Mouse (Mus musculus) CH12.LX (cell line): Measurements from ENCODE around the gene Srpr. TPM values are rescaled to one million over a fixed set of nuclear protein-coding genes. Genes with fewer than 3 reads are reported as not detected.

ENCODE experiments used
- DNase-seq: peaks from one replicate; pipeline ENCODE4 v3.0.0-alpha.2; 2013; ENCODE audit errors: extremely low read depth
- H3K27ac ChIP-seq: 2 replicates; pipeline ENCODE4 v1.5.1; 2012; ENCODE audit warnings: low read depth, mild to moderate bottlenecking, control low read depth, moderate library complexity; ENCODE audit not compliant: insufficient read depth
- H3K27me3 ChIP-seq: replicated peaks from 2 replicates; pipeline ENCODE3; 2012; ENCODE audit warnings: inconsistent platforms
- H3K36me3 ChIP-seq, 2 experiments: replicated peaks in 1 of 2; 2 replicates each; pipeline versions ENCODE3 to v1.6.1; 2012; ENCODE audit warnings: inconsistent platforms in 1 of 2, low read length in 1 of 2, mild to moderate bottlenecking in 1 of 2, mixed read lengths in 1 of 2, moderate library complexity in 1 of 2; ENCODE audit not compliant: control insufficient read depth in 1 of 2, insufficient read depth in 1 of 2
- H3K4me1 ChIP-seq, 2 experiments: 2 replicates each; pipeline ENCODE4 v1.6.1; 2012; ENCODE audit warnings: inconsistent platforms in 1 of 2, moderate library complexity in 1 of 2; ENCODE audit not compliant: insufficient read depth in 2 of 2, control insufficient read depth in 1 of 2
- H3K4me2 ChIP-seq: 2 replicates; pipeline ENCODE4 v1.6.1; 2012; ENCODE audit warnings: low read depth, mild to moderate bottlenecking, control low read depth; ENCODE audit not compliant: poor library complexity, insufficient read depth, severe bottlenecking
- H3K4me3 ChIP-seq, 3 experiments: fragments of 150-350 bp in 1 of 3; sonication (generic) in 1 of 3; replicated peaks in 1 of 3; 2 replicates each; pipeline versions ENCODE3 to v1.5.1; 2011 to 2012; ENCODE audit warnings: low read depth in 2 of 3, low read length in 2 of 3, mild to moderate bottlenecking in 2 of 3, moderate library complexity in 2 of 3, control low read depth in 1 of 3, improper control_type of control experiment in 1 of 3, inconsistent platforms in 1 of 3, mixed read lengths in 1 of 3; ENCODE audit not compliant: poor library complexity in 1 of 3
- H3K79me2 ChIP-seq: replicated peaks from 2 replicates; pipeline ENCODE4 v1.6.1; 2012; ENCODE audit warnings: mild to moderate bottlenecking, moderate library complexity; ENCODE audit not compliant: control insufficient read depth, poor library complexity, insufficient read depth, severe bottlenecking; ENCODE audit errors: extremely low read depth
- H3K9ac ChIP-seq: 2 replicates; pipeline ENCODE4 v1.6.1; 2012; ENCODE audit warnings: low read depth, mild to moderate bottlenecking, control low read depth, moderate library complexity; ENCODE audit not compliant: insufficient read depth
- H3K9me3 ChIP-seq: replicated peaks from 2 replicates; pipeline ENCODE3; 2012; ENCODE audit warnings: low read length, inconsistent platforms, mixed read lengths
- BHLHE40 ChIP-seq: IDR thresholded peaks from 2 replicates; pipeline ENCODE4 v1.6.1; 2011; ENCODE audit warnings: mild to moderate bottlenecking, low read depth, low read length, improper control_type of control experiment
- CHD1 ChIP-seq: IDR thresholded peaks from 2 replicates; pipeline ENCODE4 v1.6.1; 2012; ENCODE audit warnings: low read depth, low read length, improper control_type of control experiment, inconsistent platforms
- CTCF ChIP-seq, 2 experiments: IDR thresholded peaks in 1 of 2; conservative IDR thresholded peaks in 1 of 2; 2 replicates each; pipeline ENCODE4 v1.5.1; 2011 to 2012; ENCODE audit warnings: low read depth in 2 of 2, low read length in 2 of 2, improper control_type of control experiment in 1 of 2, inconsistent platforms in 1 of 2, mild to moderate bottlenecking in 1 of 2, moderate library complexity in 1 of 2
- E2F4 ChIP-seq: IDR thresholded peaks from 2 replicates; pipeline ENCODE4 v1.6.1; 2011; ENCODE audit warnings: low read depth, low read length, improper control_type of control experiment; ENCODE audit not compliant: insufficient replicate concordance
- EP300 ChIP-seq: IDR thresholded peaks from 2 replicates; pipeline ENCODE4 v1.6.1; 2011; ENCODE audit warnings: low read length, improper control_type of control experiment
- ETS1 ChIP-seq: conservative IDR thresholded peaks from 2 replicates; pipeline ENCODE4 v1.6.1; 2012; ENCODE audit warnings: low read depth, mild to moderate bottlenecking, inconsistent platforms, low read length, improper control_type of control experiment, moderate library complexity
- GABPA ChIP-seq: IDR thresholded peaks from 2 replicates; pipeline ENCODE4 v1.6.1; 2012; ENCODE audit warnings: low read depth, low read length, improper control_type of control experiment, inconsistent platforms; ENCODE audit not compliant: insufficient replicate concordance
- HCFC1 ChIP-seq: IDR thresholded peaks from 2 replicates; pipeline ENCODE4 v1.6.1; 2012; ENCODE audit warnings: low read depth, mild to moderate bottlenecking, inconsistent platforms, low read length, improper control_type of control experiment
- IRF4 ChIP-seq: IDR thresholded peaks from 2 replicates; pipeline ENCODE4 v1.6.1; 2014; ENCODE audit warnings: low read depth, mild to moderate bottlenecking, inconsistent platforms, low read length, improper control_type of control experiment
- JUN ChIP-seq: IDR thresholded peaks from 2 replicates; pipeline ENCODE4 v1.6.1; 2011; ENCODE audit warnings: low read depth, mild to moderate bottlenecking, low read length, improper control_type of control experiment, moderate library complexity; ENCODE audit not compliant: insufficient read depth
- JUND ChIP-seq: conservative IDR thresholded peaks from 2 replicates; pipeline ENCODE4 v1.6.1; 2011; ENCODE audit warnings: low read depth, low read length, improper control_type of control experiment
- MAFK ChIP-seq: IDR thresholded peaks from 2 replicates; pipeline ENCODE4 v1.6.1; 2011; ENCODE audit warnings: low read length, improper control_type of control experiment; ENCODE audit not compliant: insufficient replicate concordance
- MAX ChIP-seq: IDR thresholded peaks from 2 replicates; pipeline ENCODE4 v1.6.1; 2011; ENCODE audit warnings: low read length, improper control_type of control experiment
- MEF2A ChIP-seq: IDR thresholded peaks from 2 replicates; pipeline ENCODE4 v1.6.1; 2014; ENCODE audit warnings: low read depth, mild to moderate bottlenecking, inconsistent platforms, low read length, improper control_type of control experiment, borderline replicate concordance
- MXI1 ChIP-seq: IDR thresholded peaks from 2 replicates; pipeline ENCODE4 v1.6.1; 2011; ENCODE audit warnings: mild to moderate bottlenecking, low read depth, low read length, improper control_type of control experiment
- NELFE ChIP-seq: IDR thresholded peaks from 2 replicates; pipeline ENCODE4 v1.6.1; 2011; ENCODE audit warnings: low read depth, low read length, improper control_type of control experiment
- PAX5 ChIP-seq: IDR thresholded peaks from 2 replicates; pipeline ENCODE4 v1.6.1; 2012; ENCODE audit warnings: low read length, inconsistent platforms, mixed read lengths
- POLR2A ChIP-seq: IDR thresholded peaks from 2 replicates; pipeline ENCODE4 v1.6.1; 2011; ENCODE audit warnings: low read depth, mild to moderate bottlenecking, improper control_type of control experiment, low read length
- POLR2AphosphoS2 ChIP-seq: IDR thresholded peaks from 2 replicates; pipeline ENCODE4 v1.6.1; 2011; ENCODE audit warnings: low read depth, low read length, improper control_type of control experiment
- RCOR1 ChIP-seq: conservative IDR thresholded peaks from 2 replicates; pipeline ENCODE4 v1.6.1; 2012; ENCODE audit warnings: low read depth, mild to moderate bottlenecking, inconsistent platforms, low read length, improper control_type of control experiment
- SIN3A ChIP-seq: IDR thresholded peaks from 2 replicates; pipeline ENCODE4 v1.6.1; 2012; ENCODE audit warnings: low read length, improper control_type of control experiment, inconsistent platforms
- TCF12 ChIP-seq: IDR thresholded peaks from 2 replicates; pipeline ENCODE4 v1.6.1; 2014; ENCODE audit warnings: low read depth, mild to moderate bottlenecking, inconsistent platforms, low read length, improper control_type of control experiment
- UBTF ChIP-seq: IDR thresholded peaks from 2 replicates; pipeline ENCODE4 v1.6.1; 2012; ENCODE audit warnings: low read depth, mild to moderate bottlenecking, inconsistent platforms, low read length, improper control_type of control experiment, moderate library complexity
- USF1 ChIP-seq: IDR thresholded peaks from 2 replicates; pipeline ENCODE4 v1.6.1; 2014; ENCODE audit warnings: low read depth, mild to moderate bottlenecking, inconsistent platforms, low read length, improper control_type of control experiment
- USF2 ChIP-seq: conservative IDR thresholded peaks from 2 replicates; pipeline ENCODE4 v1.6.1; 2011; ENCODE audit warnings: low read depth, low read length, improper control_type of control experiment
- ZC3H11A ChIP-seq: IDR thresholded peaks from 2 replicates; pipeline ENCODE4 v1.6.1; 2012; ENCODE audit warnings: low read depth, mild to moderate bottlenecking, inconsistent platforms, low read length, improper control_type of control experiment
- ZKSCAN1 ChIP-seq: IDR thresholded peaks from 2 replicates; pipeline ENCODE4 v1.6.1; 2012; ENCODE audit warnings: low read depth, inconsistent platforms, low read length, improper control_type of control experiment, borderline replicate concordance
- ZMIZ1 ChIP-seq: IDR thresholded peaks from 2 replicates; pipeline ENCODE4 v1.6.1; 2012; ENCODE audit warnings: low read depth, mild to moderate bottlenecking, inconsistent platforms, low read length, improper control_type of control experiment
- ZNF384 ChIP-seq: IDR thresholded peaks from 2 replicates; pipeline ENCODE4 v1.6.1; 2012; ENCODE audit warnings: low read depth, low read length, improper control_type of control experiment, inconsistent platforms
- dilution Hi-C: fragments of 300-500 bp; cut with MboI; formaldehyde crosslinking; loops from 2 replicates; pipeline ENCODE4 v1.14.3; 2020; ENCODE audit warnings: low sequenced_read_pairs; ENCODE audit not compliant: extremely low pct_unique_long_range_greater_than_20kb, extremely low pct_ligation_motif_present
- in situ Hi-C: fragments of 300-500 bp; cut with MboI; formaldehyde crosslinking; loops from 3 replicates; pipeline ENCODE4 v1.14.3; 2019; ENCODE audit warnings: low sequenced_read_pairs, low pct_ligation_motif_present, low pct_unique_long_range_greater_than_20kb, mixed read lengths
- polyA plus RNA-seq: library from polyadenylated mRNA; unstranded; fragments of >175 nt; gene quantifications from 2 replicates; pipeline ENCODE4 v1.2.1, GENCODE M21; 2012; ENCODE audit warnings: low read depth; ENCODE audit not compliant: insufficient read length
- total RNA-seq, 2 experiments: library from RNA; depleted of rRNA; stranded (reverse); fragments of 300-350 nt in 1 of 2; fragments of >200 nt in 1 of 2; gene quantifications; 2 replicates each; pipeline ENCODE4 v1.2.3; 2012 to 2014

The Srpr gene
- total and polyA plus RNA-seq, 3 experiments: 38.2 to 95.0 (median 40.1) TPM

DNA sequence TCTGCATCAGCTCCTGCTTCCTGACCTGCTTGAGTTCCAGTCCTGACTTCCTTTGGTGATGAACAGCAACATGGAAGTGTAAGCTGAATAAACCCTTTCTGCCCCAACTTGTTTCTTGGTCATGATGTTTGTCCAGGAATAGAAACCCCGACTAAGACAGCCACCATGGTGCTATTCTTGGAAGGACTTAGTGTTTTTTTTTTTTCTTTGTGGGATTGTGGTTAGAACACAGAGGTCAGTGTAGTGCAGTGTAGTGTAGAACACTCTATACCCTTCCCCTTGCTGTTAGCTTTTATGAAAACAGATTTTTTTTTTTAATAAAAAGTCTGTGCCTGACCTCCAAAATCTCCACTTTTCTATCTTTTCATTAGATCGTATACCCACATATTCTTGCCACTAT is 17.1 kb upstream of the Srpr start:
- peaks cover 5% of the 10 kb centered on the region; the same call in 1 of the 2 replicates for H3K79me2 ChIP-seq
- peak overlapping the region; percentile 33; the same call in 1 of the 2 replicates for H3K4me2 ChIP-seq
- H3K27me3 ChIP-seq: no peaks in the 10 kb centered on the region
- TF ChIP-seq RCOR1 (no peak), MXI1 (no peak), E2F4 (no peak), SIN3A (no peak), PAX5 (no peak), HCFC1 (no peak), NELFE (no peak), ZMIZ1 (no peak), MEF2A (peak; percentile 98), ZKSCAN1 (no peak), USF2 (no peak), POLR2A (no peak), GABPA (no peak), MAFK (0 out of 2 replicates have a peak, but pooled peaks have one; percentile 51), POLR2AphosphoS2 (no peak), CTCF (conservative IDR thresholded peaks at IDR 0.05 in 1 of 2, IDR thresholded peaks at IDR 0.05 in 1 of 2; ENCODE audit: low read depth in 2 of 2, low read length in 2 of 2) (no peak), UBTF (no peak), EP300 (peak; percentile 77), ZNF384 (peak; percentile 95), CHD1 (no peak), TCF12 (0 out of 2 replicates have a peak, but pooled peaks have one; percentile 43), BHLHE40 (peak; percentile 53; the same call in 1 of the 2 replicates), USF1 (no peak), ETS1 (peak; percentile 67; the same call in 1 of the 2 replicates), IRF4 (peak; percentile 78), JUND (0 out of 2 replicates have a peak, but pooled peaks have one; percentile 21), MAX (no peak), JUN (no peak; the same call in 1 of the 2 replicates), ZC3H11A (no peak)
- TF ChIP-seq, all 38 proteins: peak for 9
- in situ Hi-C loops (no loop called here), dilution Hi-C loops (no loop called here)
- no peak overlapping the region for H3K9ac ChIP-seq
- H3K36me3 ChIP-seq: peaks cover 14 to 15% of the 10 kb centered on the region in 2 experiments
- peaks cover 19 to 57% of the 10 kb centered on the region in 2 experiments for H3K4me1 ChIP-seq
- no peak overlapping the region; the same call in 1 of the 2 replicates for H3K27ac ChIP-seq
- peak; percentile 40 for DNase-seq
- H3K4me3 ChIP-seq: no peak overlapping the region
- no peaks in the 10 kb centered on the region for H3K9me3 ChIP-seq
